ENCODE assay signal across 8 mouse cellular contexts in the genomic region with DNA sequence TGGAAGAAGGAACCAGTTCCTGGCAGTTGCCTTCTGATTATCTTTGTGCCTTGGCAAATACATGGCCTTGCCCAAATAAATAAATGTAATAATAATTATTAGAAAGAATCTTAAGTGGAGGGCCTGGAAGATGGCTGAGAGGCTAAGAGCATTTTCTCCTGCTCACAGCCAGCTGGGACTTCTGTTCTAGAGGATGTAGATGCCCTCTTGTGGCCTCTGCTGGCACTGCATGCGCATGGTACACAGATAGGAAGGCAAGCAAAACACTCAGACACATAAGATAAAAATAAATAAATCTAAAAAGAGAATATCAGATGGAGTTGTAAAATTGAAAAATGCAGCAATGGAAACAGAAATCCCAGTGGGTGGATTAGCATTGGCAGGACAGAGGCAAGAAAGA. TPM values are rescaled to one million over a fixed set of nuclear protein-coding genes. Genes with fewer than 3 reads are reported as not detected.
DNase-seq lines count a peak whose midpoint lies in the region; ATAC-seq and TF ChIP-seq lines count a peak whose summit lies in the region.

No protein-coding gene starts in this region.

- peaks cover 9% of the 10 kb centered on the region; the same call in 1 of the 2 replicates for H3K36me3 ChIP-seq in heart, postnatal 0 days (replicated peaks; ENCODE audit: control insufficient read depth, insufficient read depth, low read length)

- ATAC-seq in heart, postnatal 0 days (ENCODE audit: insufficient read depth, low read depth), result peak; percentile 57
- ATAC-seq in megakaryocyte, adult 5-6 weeks (ENCODE audit: poor library complexity, severe bottlenecking), result peak; percentile 87

- no peaks in the 10 kb centered on the region for H3K9me3 ChIP-seq in heart, postnatal 0 days (replicated peaks; ENCODE audit: control insufficient read depth, low read length)

- H3K4me1 ChIP-seq in bone marrow, adult 2 months (ENCODE audit: control insufficient read depth, insufficient read depth, low read length), result no peaks in the 10 kb centered on the region
- H3K4me1 ChIP-seq in embryonic fibroblast, embryonic 13.5 days (ENCODE audit: control insufficient read depth, insufficient read depth, low read length), result no peaks in the 10 kb centered on the region
- H3K4me1 ChIP-seq in heart, postnatal 0 days (ENCODE audit: control insufficient read depth, insufficient read depth), result no peaks in the 10 kb centered on the region

- TF ChIP-seq POLR2A in bone marrow, adult 2 months (IDR thresholded peaks at IDR 0.05; ENCODE audit: borderline replicate concordance, control insufficient read depth, low read depth, low read length), result no peak
- TF ChIP-seq POLR2A in embryonic fibroblast, embryonic 13.5 days (IDR thresholded peaks at IDR 0.05; ENCODE audit: low read depth, low read length), result no peak

- H3K27ac ChIP-seq in bone marrow, adult 2 months (ENCODE audit: control insufficient read depth, insufficient read depth, low read depth, low read length, poor library complexity), result no peak overlapping the region
- H3K27ac ChIP-seq in embryonic fibroblast, embryonic 13.5 days (ENCODE audit: insufficient read depth, low read length), result no peak overlapping the region
- H3K27ac ChIP-seq in heart, postnatal 0 days (ENCODE audit: low read depth), result no peak overlapping the region

- TF ChIP-seq EP300 in heart, postnatal 0 days (IDR thresholded peaks at IDR 0.05; ENCODE audit: low read depth), result no peak

- H3K4me2 ChIP-seq in heart, postnatal 0 days (ENCODE audit: low read depth, low read length), result no peak overlapping the region

- DNase-seq in ES-CJ7 (ENCODE audit: low read depth, low spot score), result peak; percentile 71
- peak; percentile 76 for DNase-seq in heart, postnatal 0 days (ENCODE audit: low spot score)
- peak; percentile 93 for DNase-seq in layer of hippocampus, adult 9-11 months
- peak; percentile 95 for DNase-seq in right cerebral cortex, postnatal 10 days (ENCODE audit: low spot score in 2 of 2)
- DNase-seq in urinary bladder, postnatal 14 days (ENCODE audit: low spot score), result peak; percentile 91

- TF ChIP-seq CTCF in bone marrow, adult 2 months (IDR thresholded peaks at IDR 0.05; ENCODE audit: control insufficient read depth, insufficient read depth, low read length), result peak; percentile 88
- peak; percentile 83; the same call in 1 of the 2 replicates for TF ChIP-seq CTCF in embryonic fibroblast, embryonic 13.5 days (IDR thresholded peaks at IDR 0.05; ENCODE audit: borderline replicate concordance, insufficient read depth, low read length)
- peak; percentile 90 for TF ChIP-seq CTCF in heart, postnatal 0 days (IDR thresholded peaks at IDR 0.05; ENCODE audit: low read depth)

- no peak overlapping the region for H3K4me3 ChIP-seq in bone marrow, adult 2 months (replicated peaks; ENCODE audit: control insufficient read depth, low read depth, low read length)
- no peak overlapping the region for H3K4me3 ChIP-seq in embryonic fibroblast, embryonic 13.5 days (ENCODE audit: insufficient read depth, low read length)
- H3K4me3 ChIP-seq in heart, postnatal 0 days (ENCODE audit: low read depth, low read length), result no peak overlapping the region

- H3K9ac ChIP-seq in heart, postnatal 0 days (replicated peaks; ENCODE audit: low read depth, low read length), result no peak overlapping the region

- 3% methylated on average over 1 of the region's 1 CpGs for WGBS in bone marrow, adult 2 months
- WGBS in heart, postnatal 0 days, result 6% methylated on average over 1 of the region's 1 CpGs

- no peaks in the 10 kb centered on the region for H3K27me3 ChIP-seq in heart, postnatal 0 days (ENCODE audit: control insufficient read depth, insufficient read depth, low read length)

RNA-seq across cellular contexts. Expression of a gene that starts 44.3 kb away (rescaled TPM):
- polyA plus RNA-seq in bone marrow, adult 2 months (2011; ENCODE audit: insufficient read depth, insufficient read length, low replicate concordance, missing spikeins), result 4.4 and 6.2 TPM in 2 replicates
- 28.4 and 30.0 TPM in 2 replicates for polyA plus RNA-seq in embryonic fibroblast, embryonic 13.5 days (2011; ENCODE audit: insufficient read length, low read depth, missing spikeins)
- 18.5 and 20.7 TPM in 2 replicates for total RNA-seq in heart, postnatal 0 days (2014; rRNA removed; ENCODE audit: low replicate concordance)
- 3.2 and 3.3 TPM in 2 replicates for polyA plus RNA-seq in heart, postnatal 0 days (2015; fragmentation: Nextera tagmentation; extraction: Ambion mirVana)
- 24.8 and 30.7 TPM in 2 replicates for total RNA-seq in megakaryocyte, adult 5-6 weeks (2015)
- total RNA-seq in megakaryocyte, adult 5-6 weeks (2017), result 23.1 and 26.5 TPM in 2 replicates

RNA-seq across cellular contexts. Expression of a gene that starts 44.3 kb away (rescaled TPM):
- polyA plus RNA-seq in bone marrow, adult 2 months (2011; ENCODE audit: insufficient read depth, insufficient read length, low replicate concordance, missing spikeins), result 12.9 and 26.6 TPM in 2 replicates
- polyA plus RNA-seq in embryonic fibroblast, embryonic 13.5 days (2011; ENCODE audit: insufficient read length, low read depth, missing spikeins), result 67.2 and 101 TPM in 2 replicates
- 82.3 and 89.9 TPM in 2 replicates for total RNA-seq in heart, postnatal 0 days (2014; rRNA removed; ENCODE audit: low replicate concordance)
- polyA plus RNA-seq in heart, postnatal 0 days (2015; fragmentation: Nextera tagmentation; extraction: Ambion mirVana), result 39.5 and 41.8 TPM in 2 replicates
- total RNA-seq in megakaryocyte, adult 5-6 weeks (2015), result 11.3 and 14.6 TPM in 2 replicates
- total RNA-seq in megakaryocyte, adult 5-6 weeks (2017), result 8.7 and 15.4 TPM in 2 replicates
